Mouse (Mus musculus) liver, adult 2 months (tissue): Measurements from ENCODE around the gene Mmp3.

Source experiments
- CTCF ChIP-seq: fragments of 200-500 bp; IDR thresholded peaks from 2 replicates; pipeline ENCODE4 v1.5.1; 2011; ENCODE audit warnings: low read depth, low read length, control low read depth
- POLR2A ChIP-seq: fragments of 200-500 bp; IDR thresholded peaks from 2 replicates; pipeline ENCODE4 v1.6.1; 2011; ENCODE audit warnings: low read length, control low read depth; ENCODE audit not compliant: insufficient read depth; ENCODE audit errors: extremely low read depth

- TF ChIP-seq CTCF = no peak
- TF ChIP-seq POLR2A = no peak
Measured at GRCm38 (mm10) chr9:7502051-7502450, 56.4 kb downstream of the Mmp3 start, which contains the start of gene Mmp10.
